Mouse (Mus musculus): ENCODE measurements around the gene Prmt8.

Gene Prmt8

DNA sequence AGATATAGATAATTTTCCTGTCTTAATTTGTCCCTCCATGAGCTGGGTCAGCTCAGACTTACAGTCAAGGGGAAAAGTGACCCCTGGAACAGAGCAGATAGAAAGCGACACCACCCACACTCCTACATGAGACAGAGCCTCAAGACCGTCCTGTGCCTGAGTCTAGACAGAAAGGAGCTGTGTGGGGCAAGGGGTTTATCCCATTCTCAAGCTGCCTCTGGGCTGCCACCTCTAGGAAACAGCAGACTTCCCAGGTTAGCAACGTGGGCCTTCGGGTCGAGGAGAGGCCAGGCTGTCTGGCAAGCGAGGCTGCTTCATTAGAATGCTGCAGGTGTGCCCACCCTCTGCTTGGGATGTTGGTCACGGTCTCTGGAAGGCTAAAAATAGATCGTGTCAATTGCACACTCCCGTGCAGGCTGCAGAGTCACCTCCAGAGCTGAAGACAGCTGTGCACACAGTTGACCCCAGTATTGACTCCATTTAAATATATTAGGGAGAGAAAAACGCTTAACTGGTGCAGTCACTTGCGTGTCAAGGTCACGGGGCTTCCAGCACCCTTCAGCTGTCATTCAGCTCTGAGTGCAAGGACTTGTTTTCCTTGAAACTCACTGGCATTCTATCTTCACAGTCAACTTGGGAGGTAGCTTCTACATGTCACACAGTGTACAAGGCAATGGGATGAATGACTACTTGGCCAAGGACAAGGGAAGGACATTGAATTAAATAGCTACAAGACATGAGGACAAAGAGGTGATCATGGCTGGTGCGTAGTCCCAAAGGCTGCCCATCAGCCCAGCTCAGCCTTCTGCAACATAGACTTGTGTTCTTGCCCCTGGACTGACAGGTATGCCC is 33.9 kb downstream of the Prmt8 start:
- no peak for DNase-seq

DNA sequence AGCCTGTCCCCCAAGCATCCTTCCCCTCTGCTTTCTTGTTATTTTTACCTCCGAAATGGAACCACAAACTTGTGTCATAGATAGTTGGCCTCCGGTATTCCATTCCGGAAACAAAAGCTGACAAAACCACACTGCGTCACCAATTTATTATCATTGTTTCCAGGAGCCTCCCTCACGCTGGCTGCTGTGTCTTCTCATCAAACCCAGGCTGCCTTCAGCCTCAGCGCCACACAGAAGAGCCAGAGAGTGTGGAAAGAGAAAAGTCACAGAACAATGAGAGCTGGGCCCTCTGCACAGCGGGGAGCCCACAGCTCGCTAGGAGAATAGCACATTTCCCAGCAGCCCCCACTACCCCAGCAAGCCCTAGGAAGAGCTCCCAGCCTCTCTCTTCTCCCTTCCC is 46.1 kb downstream of the Prmt8 start:
- DNase-seq = no peak

DNA sequence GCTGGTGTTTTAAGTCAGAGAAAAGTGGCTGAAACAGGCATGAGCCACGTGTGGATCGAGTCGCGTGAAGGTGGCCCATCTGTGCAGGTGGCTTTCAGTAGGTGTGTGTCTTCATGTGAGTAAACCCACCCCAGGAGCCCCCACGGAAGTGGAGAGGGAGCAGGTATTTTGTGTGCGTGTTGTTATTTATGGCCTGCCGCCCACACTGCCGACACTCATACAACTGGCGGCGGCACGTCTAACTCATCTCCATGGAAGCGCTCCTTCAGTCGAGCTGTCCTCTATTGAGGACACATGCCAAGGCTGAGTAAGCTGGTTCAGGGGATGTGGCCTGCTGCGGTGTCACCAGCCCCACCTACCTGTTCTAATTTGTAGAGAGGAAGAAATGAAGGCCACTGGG is 49.4 kb downstream of the Prmt8 start:
- DNase-seq = no peak

DNA sequence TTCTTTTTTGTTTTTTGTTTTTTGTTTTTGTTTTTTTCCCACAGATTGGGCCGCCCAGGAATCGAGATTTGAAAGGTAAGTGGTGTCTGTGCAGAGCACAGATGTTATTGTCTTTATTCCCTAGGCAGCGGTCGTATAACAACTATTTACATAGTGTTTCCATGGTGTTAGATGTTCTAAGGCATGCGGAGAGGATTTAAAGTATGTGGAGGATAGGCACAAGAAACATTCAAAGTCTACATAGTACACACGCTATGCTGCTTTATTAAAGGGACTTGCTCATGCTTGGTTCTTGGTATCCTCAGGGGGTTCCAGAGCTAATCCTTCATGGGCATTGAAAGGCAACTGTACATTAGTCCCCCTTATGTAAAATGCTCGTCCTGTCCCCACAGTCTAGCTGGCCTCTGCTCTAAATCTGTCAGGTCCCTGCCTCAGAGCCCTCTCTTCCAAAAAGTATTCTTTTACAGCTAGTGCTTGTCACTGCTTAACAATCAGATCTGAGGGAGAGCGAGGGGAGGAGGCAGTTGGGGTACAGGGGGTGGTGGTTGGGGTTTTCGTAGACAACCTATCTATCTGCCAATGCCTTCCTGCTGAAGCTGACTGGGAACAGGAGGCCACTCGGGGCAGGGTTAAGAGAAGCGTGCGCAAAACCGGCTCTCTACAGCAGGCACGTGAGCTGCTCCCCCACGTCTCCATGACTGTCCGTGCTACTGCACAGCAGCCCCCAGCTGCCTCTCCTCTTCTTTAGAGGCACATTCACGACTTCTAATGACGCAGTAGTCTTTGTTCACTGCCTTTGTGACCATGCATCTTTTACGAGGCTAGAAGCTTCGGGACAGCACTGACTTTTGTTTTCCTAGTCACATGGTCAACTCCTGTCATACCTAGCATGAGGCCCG is 51.8 kb downstream of the Prmt8 start:
- no peak for DNase-seq

DNA sequence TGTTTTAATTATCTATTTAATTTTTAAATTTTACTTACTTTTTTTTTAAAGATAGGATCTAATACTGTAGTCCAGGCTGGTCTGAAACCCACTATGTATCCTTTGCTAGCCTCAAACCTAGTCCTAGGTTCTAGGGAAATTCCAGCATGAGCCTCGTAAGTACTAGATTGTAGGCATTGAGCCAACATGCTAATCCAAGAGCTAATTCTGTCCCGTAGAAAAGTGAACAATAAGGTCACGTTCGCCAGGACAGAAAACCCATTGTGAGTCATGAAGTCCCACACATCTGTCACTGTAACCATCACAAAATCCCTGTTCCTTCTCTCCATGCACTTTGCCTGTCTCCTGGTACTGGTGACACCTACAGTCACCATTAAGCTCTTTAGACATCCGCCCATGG is 53.8 kb downstream of the Prmt8 start:
- DNase-seq = no peak

DNA sequence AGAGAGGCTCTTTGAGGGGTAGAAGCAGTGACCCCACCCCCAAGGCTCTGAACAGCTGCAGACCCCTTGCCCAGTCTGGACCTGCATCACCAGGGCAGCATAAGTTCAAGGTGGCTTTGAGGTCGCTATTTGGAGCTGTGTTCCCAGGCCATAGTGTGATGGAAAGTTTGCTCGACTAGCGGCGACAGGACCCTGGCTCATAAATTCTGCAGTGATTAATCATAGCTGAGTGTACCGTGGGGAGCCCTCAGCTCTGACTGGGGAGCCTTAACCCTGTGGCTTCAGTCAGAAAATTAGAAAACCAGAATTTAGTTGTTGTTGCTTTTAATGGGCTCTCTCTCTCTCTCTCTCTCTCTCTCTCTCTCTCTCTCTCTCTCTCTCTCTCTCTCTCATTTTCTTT is 54.4 kb downstream of the Prmt8 start:
- DNase-seq = no peak

DNA sequence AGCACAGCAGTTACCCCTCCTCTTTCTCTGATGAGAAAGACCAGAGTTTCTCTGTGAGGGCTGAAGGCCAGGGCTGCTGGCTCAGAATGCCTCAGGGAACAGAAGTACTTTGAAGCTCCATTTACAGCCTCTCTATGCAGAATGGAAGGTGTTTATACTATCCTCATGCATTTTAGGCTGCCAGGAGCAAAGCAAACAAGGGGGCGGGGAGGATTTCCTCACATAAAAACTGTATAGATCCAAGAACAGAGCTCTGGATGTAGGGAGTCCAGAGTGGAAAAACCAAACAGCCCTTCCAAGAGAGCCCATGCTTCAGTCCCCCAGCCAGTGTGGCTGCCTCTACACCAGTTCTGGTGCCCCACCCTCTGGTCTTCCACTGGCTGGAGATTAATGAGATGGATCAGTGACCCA is 61.0 kb downstream of the Prmt8 start:
- DNase-seq = no peak

DNA sequence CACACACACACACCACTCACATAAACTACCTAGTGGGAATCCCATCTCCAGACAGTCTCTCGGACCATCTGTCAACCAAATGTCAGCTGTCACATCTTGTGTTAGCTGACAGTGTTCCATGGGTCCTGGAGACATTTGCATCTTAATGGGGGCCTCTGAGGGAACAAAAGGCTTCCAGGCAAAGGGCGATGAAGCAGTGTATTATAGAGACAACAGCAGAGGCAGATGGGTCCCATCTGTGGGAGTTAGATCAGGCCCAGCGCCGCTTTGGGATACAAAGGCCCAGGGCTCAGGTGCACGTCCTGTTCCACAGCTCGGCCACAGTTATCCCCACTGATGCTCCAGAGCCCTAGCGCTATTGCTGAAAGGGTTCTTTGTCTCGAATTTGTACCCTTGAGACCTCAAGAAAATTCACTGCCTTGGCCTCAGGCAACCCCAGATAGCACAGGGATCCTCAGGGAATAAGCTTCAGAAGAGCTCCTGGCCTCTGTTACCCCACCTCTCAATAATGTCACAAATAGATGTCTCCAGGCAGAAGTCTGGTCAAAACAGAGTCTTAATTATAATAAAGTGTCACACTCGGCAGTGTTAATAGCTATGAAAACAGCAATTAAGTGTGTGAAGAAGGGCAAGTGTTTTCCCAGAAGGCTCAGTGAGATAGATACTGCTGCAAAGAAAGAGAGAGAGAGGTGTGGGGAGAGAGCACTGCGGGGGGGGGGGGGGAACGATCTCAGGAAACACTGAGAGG is 68.1 kb downstream of the Prmt8 start:
- no peak for DNase-seq

DNA sequence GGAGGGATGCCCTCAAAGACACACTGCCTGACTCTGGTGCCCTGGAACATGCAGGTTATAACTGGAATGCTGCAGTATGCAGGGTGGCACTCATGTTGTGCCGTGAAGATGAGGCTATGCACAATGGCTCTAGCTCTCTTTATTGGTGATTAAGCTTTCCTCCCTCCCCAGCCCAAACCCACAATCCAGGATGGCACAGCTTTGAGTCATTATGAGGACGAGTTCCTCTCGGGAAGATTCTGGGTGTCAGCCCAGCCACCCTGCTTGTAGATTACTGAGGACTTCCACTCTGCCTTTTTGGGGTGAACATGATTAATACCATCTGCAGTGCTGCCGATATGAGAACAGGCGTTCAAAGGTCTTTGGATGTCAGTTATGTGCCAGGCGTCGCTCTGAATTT is 75.6 kb downstream of the Prmt8 start:
- no peak for DNase-seq

DNA sequence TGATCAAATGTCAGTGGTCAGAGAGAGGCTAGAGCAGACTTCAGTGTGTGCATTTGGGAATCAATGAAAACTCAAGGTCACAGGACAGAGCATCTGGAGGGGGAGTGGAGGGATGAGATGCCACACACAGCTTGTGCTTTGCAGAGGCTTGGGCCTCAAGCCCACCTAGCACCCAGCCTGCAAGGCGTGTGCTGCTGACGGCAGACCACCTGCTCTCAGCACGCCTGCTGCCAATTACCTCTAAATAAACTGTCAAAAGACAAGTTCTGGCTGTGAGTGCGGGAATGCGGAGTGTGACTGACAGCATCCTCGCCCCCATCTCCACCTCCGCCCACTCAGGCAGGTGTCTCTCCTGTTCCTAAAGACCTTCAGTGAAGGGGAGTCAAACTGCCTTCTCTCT is 77.0 kb downstream of the Prmt8 start:
- DNase-seq = no peak

DNA sequence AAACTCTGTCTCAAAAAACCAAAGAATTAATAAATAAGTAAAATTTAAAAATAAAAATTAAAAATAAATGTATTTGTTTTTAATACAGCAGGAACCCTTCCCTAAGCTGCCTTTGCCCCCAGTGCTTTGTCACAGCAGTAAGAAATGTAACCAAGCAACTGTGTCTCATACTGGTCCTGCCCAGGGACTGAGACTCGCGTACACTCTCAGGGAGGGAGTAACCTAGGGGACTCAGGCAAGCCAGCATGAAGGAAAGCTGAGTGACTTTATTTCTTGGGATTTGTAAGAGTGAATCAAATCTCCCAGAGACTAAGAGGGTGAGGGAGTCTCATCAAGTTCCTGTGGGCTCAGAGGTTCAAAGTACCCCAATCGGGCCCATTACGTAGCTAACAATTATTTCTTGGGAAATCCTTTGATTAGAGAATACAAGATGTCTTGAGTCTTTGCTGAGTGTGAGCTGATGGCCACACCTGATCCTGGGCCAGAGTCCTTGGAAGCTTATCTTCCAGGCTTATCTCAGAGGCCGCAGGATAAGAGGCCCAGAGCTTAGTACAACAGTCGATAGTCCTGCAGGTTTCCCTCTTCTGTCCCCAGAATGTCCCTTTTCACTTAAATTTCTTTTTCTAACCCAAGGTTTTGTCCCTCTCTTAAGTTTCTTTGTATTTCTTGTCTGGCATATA is 82.0 kb downstream of the Prmt8 start:
- DNase-seq = no peak

DNA sequence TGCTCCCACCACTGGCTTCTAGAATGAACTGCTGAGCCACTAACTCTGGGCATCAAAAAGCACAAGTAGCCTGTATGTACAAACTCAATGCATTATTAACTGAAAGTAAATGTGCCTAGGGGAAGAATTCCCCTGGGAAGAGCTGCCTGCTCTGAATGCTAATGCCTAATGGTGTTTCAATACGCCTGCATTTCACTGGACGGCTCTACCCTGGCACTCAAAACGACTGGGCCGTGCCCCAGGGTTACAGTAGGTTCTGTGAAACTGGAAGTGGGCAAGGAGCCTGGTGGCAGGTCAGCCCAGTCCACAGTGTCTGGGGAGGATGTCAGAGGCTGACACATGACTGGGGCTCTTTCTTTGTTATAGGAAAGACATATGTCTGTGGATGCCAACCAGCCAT is 84.3 kb downstream of the Prmt8 start:
- no peak for DNase-seq

DNA sequence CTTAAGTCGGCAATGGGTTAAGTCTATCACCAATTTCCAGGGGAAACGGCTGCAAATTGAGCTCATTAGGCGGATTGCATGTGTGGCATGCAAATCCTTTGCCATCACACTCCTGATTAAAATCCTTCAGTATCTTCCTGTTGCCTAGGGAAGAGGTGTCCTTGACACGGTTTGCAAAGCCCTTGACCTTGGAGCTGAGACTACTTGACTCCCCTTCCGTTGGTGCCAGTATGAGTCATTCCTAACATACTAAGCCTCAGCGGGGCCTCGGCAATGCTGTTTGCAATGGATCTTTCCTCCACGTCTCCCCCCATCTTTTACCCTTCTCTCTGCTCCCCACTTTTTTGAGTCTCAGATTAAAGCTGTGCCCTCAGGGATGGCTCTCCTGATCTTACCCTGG is 85.7 kb downstream of the Prmt8 start:
- no peak for DNase-seq

DNA sequence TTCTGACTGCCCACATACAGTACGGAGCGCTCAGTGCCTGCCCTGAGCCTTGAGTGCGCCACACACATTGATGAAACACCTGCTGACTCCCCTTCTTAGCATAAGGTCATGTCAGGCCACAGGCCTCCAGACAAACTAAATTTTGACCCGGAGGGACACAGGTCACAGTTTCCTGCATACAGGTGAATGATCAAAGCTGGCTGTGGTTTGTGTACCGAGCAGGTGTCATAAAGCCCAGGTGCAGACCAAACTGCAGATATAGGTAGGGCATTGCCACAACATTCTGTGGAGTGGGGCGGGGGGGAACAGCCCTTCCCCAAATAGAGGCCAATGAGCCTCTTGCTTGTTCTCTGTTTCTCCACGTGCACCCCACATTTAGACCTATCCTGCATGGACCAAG is 88.5 kb downstream of the Prmt8 start:
- no peak for DNase-seq

DNA sequence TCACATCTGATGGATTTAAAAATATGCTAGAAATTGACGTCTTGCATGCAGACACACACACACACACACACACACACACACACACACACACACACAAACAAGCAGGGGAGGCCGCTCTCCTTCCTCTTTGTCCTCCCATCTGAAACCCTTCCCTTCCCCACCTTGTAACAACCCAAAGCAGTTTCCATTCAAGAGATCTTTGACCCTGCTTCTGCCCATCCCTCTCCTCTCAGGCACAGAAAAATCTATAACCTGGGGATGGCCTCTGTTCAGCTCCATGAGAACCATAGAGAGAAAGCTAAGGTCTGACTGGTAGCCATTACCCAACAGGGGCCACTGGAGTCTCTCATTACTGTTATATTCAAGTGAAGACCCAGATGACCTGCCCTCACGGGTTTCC is 90.3 kb downstream of the Prmt8 start:
- DNase-seq = no peak

DNA sequence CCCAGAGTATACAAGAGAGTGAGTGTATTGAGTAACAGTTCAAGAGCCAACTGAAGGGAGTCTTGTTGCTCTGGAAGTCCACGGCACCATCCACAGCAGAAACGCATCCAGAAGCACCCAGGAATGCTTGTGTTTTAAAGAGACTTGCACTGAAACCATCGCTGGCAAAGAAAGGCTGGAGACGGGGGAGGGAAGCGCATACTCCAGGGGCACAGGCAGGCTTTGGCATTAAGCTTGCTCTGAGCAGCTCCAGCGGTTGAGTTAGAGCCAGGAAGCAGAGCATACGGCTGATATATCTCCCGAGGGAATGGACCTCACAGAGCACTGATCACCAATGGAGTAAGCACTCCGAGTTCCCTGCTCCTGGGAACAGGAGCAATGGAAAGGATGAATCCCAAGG is 91.0 kb downstream of the Prmt8 start:
- DNase-seq = no peak

DNA sequence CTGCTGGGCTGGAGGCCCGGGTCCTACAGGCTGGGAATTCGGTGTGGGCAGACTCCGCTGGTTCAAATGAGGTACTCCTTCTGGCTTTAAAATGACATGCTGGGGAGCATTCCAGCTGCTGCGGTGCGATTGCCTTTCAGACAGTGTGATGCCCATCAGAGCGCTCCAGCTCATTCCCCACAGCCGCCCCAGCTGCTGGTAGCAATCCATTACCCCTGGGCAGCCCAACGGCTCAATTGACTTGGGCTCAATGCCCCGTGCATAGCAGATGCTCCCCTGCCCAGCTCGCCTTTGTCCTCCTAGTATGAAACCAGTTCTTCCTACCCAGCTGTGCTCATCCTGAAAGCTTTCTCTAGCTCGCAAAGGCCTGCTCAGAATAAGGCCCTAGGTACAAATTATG is 92.4 kb downstream of the Prmt8 start:
- DNase-seq = no peak

DNA sequence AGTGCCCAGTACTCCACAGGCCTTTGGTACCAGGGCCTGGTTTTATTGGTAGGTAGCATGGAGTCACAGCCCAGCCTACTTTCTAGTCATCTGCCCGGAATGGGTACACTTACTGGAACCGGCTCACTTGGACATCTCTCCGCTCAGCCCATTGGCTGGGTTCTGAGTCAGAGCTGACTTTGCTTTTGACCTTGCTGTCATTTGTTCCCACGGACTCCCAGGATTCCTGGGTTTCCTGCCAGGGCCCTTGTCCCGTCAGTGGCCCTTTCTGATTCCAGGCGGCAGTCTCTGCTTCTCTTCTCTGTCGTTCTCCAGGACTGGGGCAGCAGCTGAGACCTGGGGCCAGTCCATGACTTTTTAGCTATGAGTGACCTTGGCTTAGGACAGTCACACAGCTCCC is 97.2 kb downstream of the Prmt8 start:
- DNase-seq = no peak

DNA sequence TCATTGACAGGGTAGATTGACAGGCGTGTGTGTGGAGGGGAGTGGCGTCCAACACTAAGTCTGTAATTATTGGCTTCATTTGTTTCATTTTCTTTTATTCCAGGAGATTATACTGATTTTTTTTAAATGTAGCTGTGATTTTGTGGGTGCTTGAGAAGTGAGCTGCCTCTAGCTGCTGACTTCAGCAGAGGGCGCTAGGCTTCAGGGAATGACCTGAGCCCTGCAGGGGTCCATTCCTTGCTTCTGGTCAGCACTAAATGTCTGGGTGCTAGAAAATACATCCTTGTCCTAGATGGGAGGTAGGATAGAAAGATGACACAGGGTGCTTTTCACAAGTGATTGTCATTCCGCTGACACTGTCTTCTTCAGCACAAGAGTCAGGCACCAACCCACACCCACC is 99.2 kb downstream of the Prmt8 start:
- DNase-seq = no peak

DNA sequence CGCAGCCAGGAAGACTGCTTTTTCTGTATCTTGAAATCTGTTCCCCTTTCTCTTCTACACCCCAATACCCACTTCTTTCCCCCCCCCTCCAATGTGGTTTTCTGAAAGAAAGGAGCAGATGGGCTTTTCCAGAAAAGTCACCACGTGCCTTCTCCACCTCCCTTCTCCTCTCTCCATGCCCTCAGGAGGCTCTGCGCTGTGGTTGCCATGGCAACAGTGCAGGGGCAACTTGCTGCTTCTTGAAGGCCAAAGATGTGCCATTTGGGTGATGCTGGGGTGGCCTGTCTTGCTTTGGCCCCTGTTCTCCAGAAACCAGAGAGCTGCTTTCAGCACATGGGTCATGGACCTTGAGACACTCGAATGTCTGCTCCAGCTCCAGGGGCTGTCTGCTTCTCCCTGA is 100.0 kb downstream of the Prmt8 start:
- peak; percentile 38 for DNase-seq

DNA sequence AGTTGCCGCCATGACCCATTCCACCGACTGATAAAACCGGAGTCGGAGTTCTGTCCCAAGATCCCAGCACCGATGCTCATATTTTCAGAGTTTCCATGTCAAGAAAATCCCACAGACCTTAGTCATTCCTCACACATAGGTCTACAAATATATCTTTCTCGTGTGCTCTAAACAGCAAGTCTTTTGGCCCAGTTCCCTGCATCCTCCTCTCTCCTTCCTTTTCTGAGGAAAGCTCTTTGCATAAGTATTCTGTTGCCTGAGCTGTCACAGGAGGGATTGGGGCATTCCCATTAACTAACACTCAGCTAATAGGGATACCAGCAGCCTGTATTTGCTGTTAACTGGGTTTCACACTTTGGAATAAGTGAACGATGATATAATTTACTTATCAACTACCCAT is 106.0 kb downstream of the Prmt8 start:
- DNase-seq = no peak

DNA sequence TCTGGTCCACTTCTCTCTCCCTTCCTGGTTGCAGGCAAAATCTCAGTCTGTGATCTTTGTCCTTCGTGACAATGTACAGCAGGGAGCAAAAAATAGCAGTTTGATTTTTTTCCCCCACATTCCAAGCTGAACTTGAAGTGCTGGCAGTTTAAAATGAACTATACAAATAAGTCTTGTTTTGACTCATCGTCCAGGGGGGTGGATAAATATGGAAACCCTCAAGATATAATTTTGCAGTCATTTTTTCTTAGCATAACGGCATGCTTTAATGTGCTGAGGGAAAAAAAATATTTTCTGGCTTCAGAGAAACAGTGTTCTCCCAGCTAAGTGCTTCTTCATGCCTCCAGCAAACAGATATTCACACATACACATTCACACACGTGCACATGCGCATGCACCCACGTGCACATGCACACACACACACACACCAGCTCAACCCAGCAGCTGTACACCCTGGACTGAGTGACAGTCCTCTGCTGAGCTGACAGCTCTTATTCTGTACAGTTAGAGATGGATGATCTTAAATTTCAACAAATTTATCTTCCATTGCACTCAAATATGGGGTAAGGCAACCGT is 107.5 kb downstream of the Prmt8 start:
- DNase-seq = no peak

DNA sequence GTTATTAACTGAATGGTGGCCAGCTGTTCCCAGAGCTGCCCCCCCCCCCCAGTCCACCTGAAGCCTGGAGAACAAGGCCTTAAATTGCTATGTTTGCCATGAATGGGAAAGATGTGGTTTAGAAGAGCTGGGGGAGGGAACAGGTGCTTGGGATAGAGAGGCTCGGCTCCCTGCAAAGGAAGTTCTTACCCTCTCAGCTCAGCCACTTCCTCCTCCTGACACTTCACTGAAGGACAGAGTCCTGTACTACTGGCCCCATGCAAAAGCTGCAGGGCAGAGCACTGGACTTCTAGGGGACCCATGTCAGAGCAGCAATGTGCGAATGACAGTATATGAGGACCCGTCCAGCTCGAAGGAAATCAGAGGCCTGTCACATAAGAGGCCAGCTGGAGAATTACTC is 109.3 kb downstream of the Prmt8 start:
- no peak for DNase-seq
